Mouse (Mus musculus): ENCODE measurements at regions not wholly inside any gene's neighbourhood (a gene's known extent, or its start where the extent isn't known, plus 50 kb on each side); places are given as distances from the start of the nearest gene placed in this dataset.
A peak's percentile ranks its signal among the peaks of the same experiment; 100 is the strongest.

GRCm38 (mm10) chr12:91963239-91963638 is 114.3 kb upstream of the Sel1l start:
- no peak for TF ChIP-seq POLR2A (IDR thresholded peaks at IDR 0.05; ENCODE audit: borderline replicate concordance, extremely low read depth, low read depth, low read length)
- no peak for TF ChIP-seq CTCF (IDR thresholded peaks at IDR 0.05; ENCODE audit: insufficient read depth, low read length)
- DNase-seq: no peak
- WGBS: 49% methylated on average over 5 of the region's 5 CpGs
- Histone ChIP-seq H3K4me1 (ENCODE audit: control insufficient read depth, insufficient read depth, low read length) (peaks cover 4% of the 10 kb centered on the region), H3K4me3 (replicated peaks; ENCODE audit: extremely low read depth, low read depth, low read length) (no peak overlapping the region)

GRCm38 (mm10) chr12:91958086-91958485 is 109.1 kb upstream of the Sel1l start:
- no peak for DNase-seq
- TF ChIP-seq CTCF (IDR thresholded peaks at IDR 0.05; ENCODE audit: insufficient read depth, low read length): no peak
- TF ChIP-seq POLR2A (IDR thresholded peaks at IDR 0.05; ENCODE audit: borderline replicate concordance, extremely low read depth, low read depth, low read length): no peak
- H3K4me3 ChIP-seq (replicated peaks; ENCODE audit: extremely low read depth, low read depth, low read length): no peak overlapping the region
- WGBS: 42% methylated on average over 4 of the region's 4 CpGs
- no peaks in the 10 kb centered on the region for H3K4me1 ChIP-seq (ENCODE audit: control insufficient read depth, insufficient read depth, low read length)

GRCm38 (mm10) chr12:91956411-91956810 is 107.5 kb upstream of the Sel1l start:
- WGBS: 63% methylated on average over 3 of the region's 3 CpGs
- H3K4me1 ChIP-seq (ENCODE audit: control insufficient read depth, insufficient read depth, low read length): no peaks in the 10 kb centered on the region
- DNase-seq: no peak
- TF ChIP-seq CTCF (IDR thresholded peaks at IDR 0.05; ENCODE audit: insufficient read depth, low read length): no peak
- no peak for TF ChIP-seq POLR2A (IDR thresholded peaks at IDR 0.05; ENCODE audit: borderline replicate concordance, extremely low read depth, low read depth, low read length)
- H3K4me3 ChIP-seq (replicated peaks; ENCODE audit: extremely low read depth, low read depth, low read length): no peak overlapping the region

GRCm38 (mm10) chr12:91948602-91949167 is 99.7 kb upstream of the Sel1l start:
- Histone ChIP-seq H3K4me1 (ENCODE audit: control insufficient read depth, insufficient read depth, low read length) (no peaks in the 10 kb centered on the region; the same call in 1 of the 2 replicates), H3K4me3 (replicated peaks; ENCODE audit: extremely low read depth, low read depth, low read length) (no peak overlapping the region)
- TF ChIP-seq CTCF (IDR thresholded peaks at IDR 0.05; ENCODE audit: insufficient read depth, low read length): no peak
- no peak for TF ChIP-seq POLR2A (IDR thresholded peaks at IDR 0.05; ENCODE audit: borderline replicate concordance, extremely low read depth, low read depth, low read length)
- DNase-seq: no peak
- WGBS: 29% methylated on average over 8 of the region's 8 CpGs

GRCm38 (mm10) chr12:91947998-91948397 is 99.0 kb upstream of the Sel1l start:
- no peak overlapping the region for H3K4me3 ChIP-seq (replicated peaks; ENCODE audit: extremely low read depth, low read depth, low read length)
- WGBS: 46% methylated on average over 3 of the region's 3 CpGs
- TF ChIP-seq CTCF (IDR thresholded peaks at IDR 0.05; ENCODE audit: insufficient read depth, low read length): no peak
- no peak for TF ChIP-seq POLR2A (IDR thresholded peaks at IDR 0.05; ENCODE audit: borderline replicate concordance, extremely low read depth, low read depth, low read length)
- no peak for DNase-seq
- H3K4me1 ChIP-seq (ENCODE audit: control insufficient read depth, insufficient read depth, low read length): no peaks in the 10 kb centered on the region; the same call in 1 of the 2 replicates

GRCm38 (mm10) chr12:91946541-91946940 is 97.6 kb upstream of the Sel1l start:
- DNase-seq: no peak
- TF ChIP-seq CTCF (IDR thresholded peaks at IDR 0.05; ENCODE audit: insufficient read depth, low read length) (no peak), POLR2A (IDR thresholded peaks at IDR 0.05; ENCODE audit: borderline replicate concordance, extremely low read depth, low read depth, low read length) (no peak)
- Histone ChIP-seq H3K4me3 (replicated peaks; ENCODE audit: extremely low read depth, low read depth, low read length) (no peak overlapping the region), H3K4me1 (ENCODE audit: control insufficient read depth, insufficient read depth, low read length) (no peaks in the 10 kb centered on the region; the same call in 1 of the 2 replicates)
- whole genome bisulfite sequencing: 77% methylated on average over 3 of the region's 3 CpGs

- no peak for TF ChIP-seq POLR2A (IDR thresholded peaks at IDR 0.05; ENCODE audit: borderline replicate concordance, extremely low read depth, low read depth, low read length)
- peak; percentile 9; the same call in 1 of the 2 replicates for TF ChIP-seq CTCF (IDR thresholded peaks at IDR 0.05; ENCODE audit: insufficient read depth, low read length)
- no peaks in the 10 kb centered on the region; the same call in 1 of the 2 replicates for H3K4me1 ChIP-seq (ENCODE audit: control insufficient read depth, insufficient read depth, low read length)
- H3K4me3 ChIP-seq (replicated peaks; ENCODE audit: extremely low read depth, low read depth, low read length): no peak overlapping the region
- WGBS: 37% methylated on average over 7 of the region's 7 CpGs
- no peak for DNase-seq
Measured at GRCm38 (mm10) chr12:91932490-91933361, 83.8 kb upstream of the Sel1l start.

GRCm38 (mm10) chr12:91931586-91931985 is 82.6 kb upstream of the Sel1l start:
- TF ChIP-seq CTCF (IDR thresholded peaks at IDR 0.05; ENCODE audit: insufficient read depth, low read length) (no peak), POLR2A (IDR thresholded peaks at IDR 0.05; ENCODE audit: borderline replicate concordance, extremely low read depth, low read depth, low read length) (no peak)
- Histone ChIP-seq H3K4me3 (replicated peaks; ENCODE audit: extremely low read depth, low read depth, low read length) (no peak overlapping the region), H3K4me1 (ENCODE audit: control insufficient read depth, insufficient read depth, low read length) (no peaks in the 10 kb centered on the region; the same call in 1 of the 2 replicates)
- no peak for DNase-seq
- WGBS: 83% methylated on average over 6 of the region's 6 CpGs

GRCm38 (mm10) chr12:91929386-91930054 is 80.6 kb upstream of the Sel1l start:
- 66% methylated on average over 7 of the region's 7 CpGs for WGBS
- TF ChIP-seq POLR2A (IDR thresholded peaks at IDR 0.05; ENCODE audit: borderline replicate concordance, extremely low read depth, low read depth, low read length): no peak
- no peak for TF ChIP-seq CTCF (IDR thresholded peaks at IDR 0.05; ENCODE audit: insufficient read depth, low read length)
- Histone ChIP-seq H3K4me3 (replicated peaks; ENCODE audit: extremely low read depth, low read depth, low read length) (no peak overlapping the region), H3K4me1 (ENCODE audit: control insufficient read depth, insufficient read depth, low read length) (no peaks in the 10 kb centered on the region; the same call in 1 of the 2 replicates)
- no peak for DNase-seq

Measured in lung, adult 2 months (tissue).